In the genomic region with DNA sequence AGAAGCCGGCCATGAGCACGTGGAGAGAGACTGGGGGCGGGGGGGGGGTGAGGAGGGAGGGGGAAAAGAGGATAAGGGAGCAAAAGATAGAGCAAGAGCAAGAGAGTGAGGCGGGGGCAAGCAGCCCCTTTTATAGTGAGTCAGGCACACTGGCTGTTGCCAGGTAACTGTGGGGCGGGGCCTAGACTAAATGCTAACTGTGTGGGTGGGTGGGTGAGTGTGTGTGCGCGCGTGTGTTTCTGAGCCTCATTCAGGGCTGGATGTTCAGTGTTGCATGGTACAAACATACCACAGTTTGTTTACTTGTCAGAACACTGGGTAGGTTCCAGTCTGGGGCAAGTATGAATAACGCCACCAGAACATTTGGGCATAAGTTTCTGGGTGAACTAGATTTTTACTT, we compare ENCODE assay signal across 10 mouse cellular contexts. TPM values are rescaled to one million over a fixed set of nuclear protein-coding genes. Genes with fewer than 3 reads are reported as not detected.
DNase-seq lines count a peak whose midpoint lies in the region; ATAC-seq and TF ChIP-seq lines count a peak whose summit lies in the region.
"Had no signal": no experiment of that assay in that cellular context is flagged by ENCODE, and none has a peak within 500 bp of the region (broad histone marks: within the 10 kb centered on the region; RNA-seq: fewer than 3 reads in every experiment).

No protein-coding gene starts in this region.

- H3K4me1 ChIP-seq in kidney, postnatal 0 days (replicated peaks; ENCODE audit: insufficient read depth, low read length): no peaks in the 10 kb centered on the region
- peaks cover 19% of the 10 kb centered on the region for H3K4me1 ChIP-seq in limb, embryonic 14.5 days (ENCODE audit: control insufficient read depth, insufficient read depth, low read length)

- 0 out of 2 replicates have a peak, but pooled peaks have one; percentile 54 for ATAC-seq in kidney, postnatal 0 days (replicated peaks; ENCODE audit: low FRiP score, low read depth)
- no peak; the same call in 1 of the 2 replicates for ATAC-seq in limb, embryonic 14.5 days (ENCODE audit: low FRiP score, low read depth)
- no peak for ATAC-seq in megakaryocyte-erythroid progenitor cell, adult 5-6 weeks (replicated peaks; ENCODE audit: low FRiP score, low TSS enrichment, poor library complexity, severe bottlenecking)
- ATAC-seq in megakaryocyte progenitor cell, adult 5-6 weeks (replicated peaks; ENCODE audit: poor library complexity): no peak

- no peak overlapping the region for H3K4me3 ChIP-seq in kidney, postnatal 0 days (replicated peaks; ENCODE audit: low read depth, low read length)
- no peak overlapping the region for H3K4me3 ChIP-seq in limb, embryonic 14.5 days (replicated peaks; ENCODE audit: low read length)

- no peak for TF ChIP-seq CTCF in kidney, postnatal 0 days (IDR thresholded peaks at IDR 0.05; ENCODE audit: low read depth)

- H3K27ac ChIP-seq in kidney, postnatal 0 days: no peak overlapping the region
- no peak overlapping the region for H3K27ac ChIP-seq in limb, embryonic 14.5 days (replicated peaks; ENCODE audit: low read depth, low read length)

- no peak for DNase-seq in kidney, postnatal 0 days (ENCODE audit: low spot score)
- no peak for DNase-seq in kidney, adult 8-10 months
- peak; percentile 61 to 65 for DNase-seq in spleen, postnatal 36 days (ENCODE audit: low spot score in 2 of 2)
- DNase-seq in spleen, postnatal 4 days (ENCODE audit: low spot score in 2 of 2): no peak
- peak; percentile 15 for DNase-seq in limb, embryonic 14.5 days (ENCODE audit: low spot score)
- DNase-seq in thymus, postnatal 4 days: peak; percentile 74

- no peak overlapping the region for H3K9ac ChIP-seq in kidney, postnatal 0 days (ENCODE audit: low read depth, low read length)
- H3K9ac ChIP-seq in limb, embryonic 14.5 days (ENCODE audit: low read depth, low read length, severe bottlenecking): no peak overlapping the region

- no peak for TF ChIP-seq POLR2A in limb, embryonic 14.5 days (IDR thresholded peaks at IDR 0.05; ENCODE audit: borderline replicate concordance, extremely low read depth, insufficient read depth, insufficient read length)

- no peak overlapping the region for H3K4me2 ChIP-seq in kidney, postnatal 0 days (ENCODE audit: low read length)
- no peak overlapping the region for H3K4me2 ChIP-seq in limb, embryonic 14.5 days (replicated peaks; ENCODE audit: low read depth, low read length, severe bottlenecking)

- no peaks in the 10 kb centered on the region for H3K36me3 ChIP-seq in kidney, postnatal 0 days (ENCODE audit: insufficient read depth, low read length)
- H3K36me3 ChIP-seq in limb, embryonic 14.5 days (ENCODE audit: control insufficient read depth, insufficient read depth, low read length): no peaks in the 10 kb centered on the region

- WGBS in kidney, postnatal 0 days: 56% methylated on average over 9 of the region's 9 CpGs
- 33% methylated on average over 9 of the region's 9 CpGs for WGBS in limb, embryonic 14.5 days

- H3K27me3 ChIP-seq in kidney, postnatal 0 days (ENCODE audit: insufficient read depth, low read length): no peaks in the 10 kb centered on the region
- H3K27me3 ChIP-seq in limb, embryonic 14.5 days (ENCODE audit: control insufficient read depth, insufficient read depth, low read length): no peaks in the 10 kb centered on the region

- no peaks in the 10 kb centered on the region for H3K9me3 ChIP-seq in kidney, postnatal 0 days (replicated peaks; ENCODE audit: low read length)
- H3K9me3 ChIP-seq in limb, embryonic 14.5 days (ENCODE audit: control insufficient read depth, low read length): no peaks in the 10 kb centered on the region

RNA-seq across cellular contexts. Expression of a gene that starts 5.2 kb away (rescaled TPM):
- polyA plus RNA-seq in kidney, postnatal 0 days (2015; fragmentation: Nextera tagmentation; extraction: Ambion mirVana): 105 and 106 TPM in 2 replicates
- 104 TPM in 2 replicates for polyA plus RNA-seq in limb, embryonic 14.5 days (2012; rRNA removed)
- polyA plus RNA-seq in limb, embryonic 14.5 days (2014; fragmentation: Nextera tagmentation; extraction: Ambion mirVana): 147 and 149 TPM in 2 replicates
- 207 and 252 TPM in 2 replicates for total RNA-seq in megakaryocyte-erythroid progenitor cell, adult 5-6 weeks (2014; fragmentation: Nextera tagmentation)
- total RNA-seq in megakaryocyte-erythroid progenitor cell, adult 5-6 weeks (2017): 203 and 254 TPM in 2 replicates
- total RNA-seq in megakaryocyte progenitor cell, adult 5-6 weeks (2015): 2,686 and 2,904 TPM in 2 replicates
- 1,309 and 1,334 TPM in 2 replicates for total RNA-seq in megakaryocyte progenitor cell, adult 5-6 weeks (2017)

RNA-seq across cellular contexts. Expression of a gene that starts 23.3 kb away (rescaled TPM):
- polyA plus RNA-seq in kidney, postnatal 0 days (2015; fragmentation: Nextera tagmentation; extraction: Ambion mirVana): 0.04 and 0.67 TPM in 2 replicates
- polyA plus RNA-seq in limb, embryonic 14.5 days (2012; rRNA removed): 0.12 and 0.20 TPM in 2 replicates
- 0.23 TPM in 1 of 2 replicates, not detected in the other for polyA plus RNA-seq in limb, embryonic 14.5 days (2014; fragmentation: Nextera tagmentation; extraction: Ambion mirVana)
- total RNA-seq in megakaryocyte-erythroid progenitor cell, adult 5-6 weeks (2014; fragmentation: Nextera tagmentation): 3.1 TPM in 1 of 2 replicates, not detected in the other
- not detected in 2 replicates for total RNA-seq in megakaryocyte-erythroid progenitor cell, adult 5-6 weeks (2017)
- total RNA-seq in megakaryocyte progenitor cell, adult 5-6 weeks (2015): 0.05 TPM in 1 of 2 replicates, not detected in the other
- total RNA-seq in megakaryocyte progenitor cell, adult 5-6 weeks (2017): 0.03 and 0.08 TPM in 2 replicates
- total RNA-seq: hematopoietic stem cell, adult 5-6 weeks had no signal

RNA-seq across cellular contexts. Expression of a gene that starts 25.0 kb away (rescaled TPM):
- 0.23 and 0.34 TPM in 2 replicates for polyA plus RNA-seq in kidney, postnatal 0 days (2015; fragmentation: Nextera tagmentation; extraction: Ambion mirVana)
- 0.52 and 0.59 TPM in 2 replicates for polyA plus RNA-seq in limb, embryonic 14.5 days (2012; rRNA removed)
- 0.55 and 0.69 TPM in 2 replicates for polyA plus RNA-seq in limb, embryonic 14.5 days (2014; fragmentation: Nextera tagmentation; extraction: Ambion mirVana)
- total RNA-seq in megakaryocyte-erythroid progenitor cell, adult 5-6 weeks (2014; fragmentation: Nextera tagmentation): 1.6 and 2.3 TPM in 2 replicates
- total RNA-seq in megakaryocyte-erythroid progenitor cell, adult 5-6 weeks (2017): not detected in 2 replicates
- total RNA-seq in megakaryocyte progenitor cell, adult 5-6 weeks (2015): 1.0 and 4.4 TPM in 2 replicates
- 0.25 and 0.91 TPM in 2 replicates for total RNA-seq in megakaryocyte progenitor cell, adult 5-6 weeks (2017)
- total RNA-seq: hematopoietic stem cell, adult 5-6 weeks; left cerebral cortex, postnatal 25 days had no signal

Comparison
In these comparisons a context has a peak if more than half of its experiments do, and no peak if none do; other contexts are left out.
1. DNase-seq: peak in spleen, postnatal 36 days (2 of 2), limb, embryonic 14.5 days (single experiment) and thymus, postnatal 4 days (single experiment); none in kidney, postnatal 0 days (single experiment), kidney, adult 8-10 months (0 of 2) and spleen, postnatal 4 days (0 of 2).
2. RNA of a gene that starts 5.2 kb away (total RNA-seq): 1,309 to 2,904 TPM in megakaryocyte progenitor cell, adult 5-6 weeks; 203 to 254 TPM in megakaryocyte-erythroid progenitor cell, adult 5-6 weeks; every median in the first group is over 4 times any median in the second.